Mouse (Mus musculus) ES-Bruce4 (cell line): ENCODE results near the gene Snrpd2.

ENCODE experiments used
- CTCF ChIP-seq: IDR thresholded peaks from one replicate; pipeline ENCODE4 v1.8.1; 2011; ENCODE audit warnings: low read depth, low read length
- EP300 ChIP-seq: IDR thresholded peaks from 2 replicates; pipeline ENCODE4 v1.6.1; 2011; ENCODE audit warnings: low read depth, low read length; ENCODE audit not compliant: insufficient read depth
- POLR2A ChIP-seq: IDR thresholded peaks from one replicate; pipeline ENCODE4 v1.8.1; 2011; ENCODE audit warnings: low read length; ENCODE audit not compliant: insufficient read depth

DNA sequence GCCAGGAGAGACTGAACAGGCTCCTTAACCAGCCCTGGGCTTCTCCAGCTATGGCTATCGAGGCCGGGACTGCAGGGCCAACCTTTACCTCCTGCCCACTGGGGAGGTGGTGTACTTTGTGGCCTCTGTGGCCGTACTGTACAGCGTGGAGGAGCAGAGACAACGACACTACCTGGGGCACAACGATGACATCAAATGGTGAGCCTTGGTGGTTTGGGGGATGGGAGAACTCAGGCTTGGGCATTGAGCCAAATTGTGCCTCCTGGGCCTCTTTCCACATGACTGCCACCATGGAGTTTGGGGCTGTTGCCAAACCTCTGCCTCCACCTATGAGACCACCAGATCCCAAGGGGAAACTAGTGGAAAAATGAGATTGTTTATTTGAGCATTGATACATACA lies 35.2 kb downstream of the Snrpd2 start:
- TF ChIP-seq CTCF (no peak), EP300 (no peak), POLR2A (no peak)
